Mouse (Mus musculus): ENCODE data around the gene Irx3. TPM values are rescaled to one million over a fixed set of nuclear protein-coding genes. Genes with fewer than 3 reads are reported as not detected.

The Irx3 gene
- 19.3 and 20.3 TPM in 2 replicates for polyA plus RNA-seq (2016; fragmentation: Nextera tagmentation; extraction: Ambion mirVana)

DNA sequence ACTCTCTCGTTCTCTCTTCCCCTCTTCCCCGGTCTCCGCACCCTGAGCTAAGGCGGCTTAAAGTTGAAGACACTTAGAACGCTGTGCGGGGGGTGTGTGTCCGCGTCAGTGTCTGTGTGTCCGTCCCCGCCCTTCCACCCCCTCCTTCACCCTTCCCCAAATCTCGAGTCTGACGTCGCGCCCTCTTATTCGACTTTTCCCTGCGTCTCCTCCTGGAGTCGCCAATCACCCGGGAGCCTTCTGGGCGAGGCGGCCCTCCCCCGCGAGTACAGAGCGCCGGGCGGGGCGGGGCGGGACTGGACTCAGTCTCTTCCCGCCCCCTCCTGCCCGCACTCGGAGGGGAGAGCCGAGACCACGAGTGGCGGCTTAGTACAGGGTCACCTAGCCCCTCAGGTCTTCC lies at the start of gene Irx3:
TSS of gene Irx3 (minus strand) at position 229 of the 400 bp plus-strand sequence.
- no peaks in the 10 kb centered on the region for H3K9me3 ChIP-seq
- peak within 1 kb of the TSS; percentile 94 for H3K27ac ChIP-seq (replicated peaks)
- peaks cover 7% of the 10 kb centered on the region for H3K36me3 ChIP-seq (replicated peaks)
- DNase-seq (ENCODE audit: low spot score): peak; percentile 93
- peak within 1 kb of the TSS; percentile 82 for H3K4me3 ChIP-seq
- peaks cover 99% of the 10 kb centered on the region for H3K4me1 ChIP-seq
- peaks cover 100% of the 10 kb centered on the region for H3K27me3 ChIP-seq (replicated peaks; ENCODE audit: low read depth, poor library complexity, severe bottlenecking)
- WGBS: under 1% methylated on average over 33 of the region's 33 CpGs

DNA sequence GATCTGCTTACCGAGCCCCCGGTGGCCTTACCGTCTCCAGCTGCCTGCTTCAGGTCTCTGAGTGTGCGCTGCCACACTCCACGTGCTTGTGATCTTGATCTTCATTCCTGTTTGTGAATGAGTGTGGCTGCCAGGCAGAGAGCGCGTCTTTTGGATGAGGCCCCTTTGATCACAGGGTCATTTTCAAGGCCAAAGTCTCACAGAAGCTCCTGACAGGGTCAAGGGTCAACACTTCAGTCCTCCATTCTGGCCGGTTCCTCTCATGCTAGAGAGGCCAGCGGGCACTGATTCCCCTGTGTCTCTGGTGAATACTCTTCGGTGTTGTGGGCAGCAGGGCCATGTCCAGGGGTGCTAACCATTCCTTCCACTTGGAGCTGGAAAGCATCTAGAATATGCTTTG lies 49.5 kb upstream of the Irx3 start:
- WGBS: 68% methylated on average over 10 of the region's 10 CpGs
- H3K4me3 ChIP-seq: no peak overlapping the region
- no peaks in the 10 kb centered on the region for H3K9me3 ChIP-seq
- no peak overlapping the region for H3K27ac ChIP-seq (replicated peaks)
- no peak for DNase-seq (ENCODE audit: low spot score)
- H3K27me3 ChIP-seq (replicated peaks; ENCODE audit: low read depth, poor library complexity, severe bottlenecking): peaks cover 90% of the 10 kb centered on the region
- no peaks in the 10 kb centered on the region for H3K36me3 ChIP-seq (replicated peaks)
- 0 out of 2 replicates have a peak, but pooled peaks cover 10% of the 10 kb centered on the region for H3K4me1 ChIP-seq

DNA sequence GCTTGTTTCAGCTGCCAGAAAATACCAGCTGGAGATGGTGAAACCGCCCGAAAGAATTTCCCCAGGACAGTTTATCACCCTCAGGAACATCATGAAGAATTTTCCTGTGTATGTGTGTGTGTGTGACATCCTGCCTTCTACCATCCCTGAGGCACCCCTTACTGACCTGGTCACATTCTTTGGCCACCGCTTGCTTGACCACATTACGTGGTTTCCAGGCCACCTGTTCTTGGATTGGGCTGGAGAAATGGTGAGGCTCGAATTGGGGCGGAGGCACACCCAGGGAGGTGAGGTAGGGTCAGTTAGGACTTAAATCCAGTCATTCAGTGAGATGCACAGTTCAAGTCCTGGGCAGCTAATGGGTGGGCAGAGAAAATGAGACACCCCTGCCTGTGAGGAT lies 48.1 kb upstream of the Irx3 start:
- no peak for DNase-seq (ENCODE audit: low spot score)
- Histone ChIP-seq H3K9me3 (no peaks in the 10 kb centered on the region), H3K27me3 (replicated peaks; ENCODE audit: low read depth, poor library complexity, severe bottlenecking) (peaks cover 90% of the 10 kb centered on the region), H3K27ac (replicated peaks) (no peak overlapping the region), H3K4me3 (no peak overlapping the region), H3K36me3 (replicated peaks) (no peaks in the 10 kb centered on the region), H3K4me1 (0 out of 2 replicates have a peak, but pooled peaks cover 10% of the 10 kb centered on the region)
- 85% methylated on average over 6 of the region's 6 CpGs for WGBS

DNA sequence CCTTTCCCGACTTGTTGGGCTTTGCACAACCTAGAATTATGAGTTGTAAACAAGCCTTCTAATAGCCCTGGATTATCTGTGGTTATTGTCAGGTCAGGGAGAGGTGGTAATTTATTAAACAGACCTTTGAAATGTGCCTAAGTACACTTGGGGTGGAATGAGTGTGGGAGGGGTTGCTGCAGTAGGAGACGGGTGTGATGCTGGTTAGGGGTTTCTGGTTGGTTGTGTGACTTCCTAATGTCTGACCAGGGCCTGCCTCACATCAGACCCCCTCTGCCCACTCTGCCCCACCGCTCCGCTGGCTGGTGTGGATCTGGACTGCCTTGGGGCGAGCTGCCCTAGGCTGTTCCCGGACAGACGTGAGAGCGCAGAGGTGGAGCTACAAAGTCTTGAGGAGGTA lies 47.7 kb upstream of the Irx3 start:
- H3K36me3 ChIP-seq (replicated peaks): no peaks in the 10 kb centered on the region
- 78% methylated on average over 8 of the region's 8 CpGs for WGBS
- H3K27me3 ChIP-seq (replicated peaks; ENCODE audit: low read depth, poor library complexity, severe bottlenecking): peaks cover 87% of the 10 kb centered on the region
- DNase-seq (ENCODE audit: low spot score): no peak
- H3K4me1 ChIP-seq: 0 out of 2 replicates have a peak, but pooled peaks cover 10% of the 10 kb centered on the region
- H3K27ac ChIP-seq (replicated peaks): no peak overlapping the region
- no peak overlapping the region for H3K4me3 ChIP-seq
- H3K9me3 ChIP-seq: no peaks in the 10 kb centered on the region

GRCm38 (mm10) chr8:91845641-91846040 lies 43.8 kb upstream of the Irx3 start:
- Histone ChIP-seq H3K4me1 (0 out of 2 replicates have a peak, but pooled peaks cover 6% of the 10 kb centered on the region), H3K27ac (replicated peaks) (no peak overlapping the region), H3K4me3 (no peak overlapping the region), H3K27me3 (replicated peaks; ENCODE audit: low read depth, poor library complexity, severe bottlenecking) (peaks cover 57% of the 10 kb centered on the region), H3K36me3 (replicated peaks) (no peaks in the 10 kb centered on the region), H3K9me3 (no peaks in the 10 kb centered on the region)
- DNase-seq (ENCODE audit: low spot score): no peak
- WGBS: 80% methylated on average over 3 of the region's 3 CpGs

DNA sequence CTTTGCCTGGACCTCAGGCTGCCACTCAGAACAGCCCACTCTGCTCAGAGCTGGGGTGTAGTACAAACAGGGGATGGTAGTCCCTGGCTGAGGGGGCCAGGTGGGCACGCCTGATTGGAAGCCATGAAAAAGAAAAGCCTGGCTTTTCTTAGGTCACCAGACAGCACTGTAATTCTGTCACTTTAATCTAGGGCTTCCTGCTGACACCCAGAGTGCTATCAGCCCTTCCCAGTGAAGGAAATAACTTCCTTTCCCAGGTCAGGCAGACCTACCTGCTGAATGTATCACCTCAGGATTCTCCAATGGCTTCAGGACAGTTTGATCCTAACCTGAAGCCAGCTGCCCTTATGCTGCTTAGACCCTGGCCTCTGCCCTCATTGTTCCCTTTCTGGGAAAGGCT lies 35.3 kb upstream of the Irx3 start:
- 52% methylated on average over 1 of the region's 1 CpGs for WGBS
- DNase-seq (ENCODE audit: low spot score): no peak
- Histone ChIP-seq H3K36me3 (replicated peaks) (no peaks in the 10 kb centered on the region), H3K4me3 (no peak overlapping the region), H3K9me3 (no peaks in the 10 kb centered on the region), H3K4me1 (peaks cover 9% of the 10 kb centered on the region; the same call in 1 of the 2 replicates), H3K27me3 (replicated peaks; ENCODE audit: low read depth, poor library complexity, severe bottlenecking) (peaks cover 52% of the 10 kb centered on the region), H3K27ac (replicated peaks) (no peak overlapping the region)

DNA sequence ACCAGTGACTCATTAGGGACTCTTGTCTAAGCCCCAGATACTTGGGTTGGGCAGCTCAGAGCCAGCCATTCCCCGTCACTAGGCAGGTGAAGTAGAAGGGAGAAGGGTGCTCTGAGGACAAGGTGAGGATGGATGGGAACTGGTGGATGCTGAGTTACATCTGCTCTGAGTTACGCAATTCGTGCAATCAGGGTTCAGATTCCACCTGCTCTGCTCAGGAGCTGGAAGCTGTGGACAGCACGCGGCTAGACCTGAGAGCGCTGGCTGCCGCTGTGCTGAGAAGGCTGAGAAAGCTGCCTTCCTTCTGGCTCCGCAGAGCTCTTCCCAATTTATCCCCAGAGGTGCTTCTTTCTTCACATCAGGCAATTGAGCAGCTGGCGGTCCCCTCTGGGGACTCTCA lies 34.8 kb upstream of the Irx3 start:
- Histone ChIP-seq H3K4me3 (no peak overlapping the region), H3K9me3 (no peaks in the 10 kb centered on the region), H3K27ac (replicated peaks) (no peak overlapping the region), H3K36me3 (replicated peaks) (no peaks in the 10 kb centered on the region), H3K27me3 (replicated peaks; ENCODE audit: low read depth, poor library complexity, severe bottlenecking) (peaks cover 57% of the 10 kb centered on the region), H3K4me1 (peaks cover 9% of the 10 kb centered on the region; the same call in 1 of the 2 replicates)
- WGBS: 59% methylated on average over 9 of the region's 9 CpGs
- DNase-seq (ENCODE audit: low spot score): no peak

DNA sequence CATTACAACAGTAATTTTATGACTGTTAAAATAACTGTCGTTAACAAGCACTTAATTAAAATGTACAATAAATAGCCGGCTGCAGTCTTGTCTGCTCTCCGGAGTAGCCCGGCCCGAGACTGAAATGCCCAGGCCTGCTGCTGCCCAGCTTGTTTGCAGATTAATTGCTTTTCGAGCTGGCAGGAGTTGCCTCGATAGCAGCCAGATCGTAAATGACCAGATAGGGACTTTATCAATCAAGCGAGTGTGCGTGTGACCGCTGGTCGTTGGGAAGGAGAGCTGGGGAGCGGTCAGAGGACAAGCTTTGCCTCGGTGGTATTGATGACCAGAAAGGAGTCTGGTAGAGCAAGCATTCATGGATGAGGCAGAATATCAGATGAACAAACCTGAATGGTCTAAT lies 25.8 kb upstream of the Irx3 start:
- Histone ChIP-seq H3K27me3 (replicated peaks; ENCODE audit: low read depth, poor library complexity, severe bottlenecking) (peaks cover 49% of the 10 kb centered on the region), H3K4me3 (no peak overlapping the region), H3K36me3 (replicated peaks) (no peaks in the 10 kb centered on the region), H3K27ac (replicated peaks) (no peak overlapping the region), H3K9me3 (no peaks in the 10 kb centered on the region), H3K4me1 (peaks cover 15% of the 10 kb centered on the region)
- DNase-seq (ENCODE audit: low spot score): no peak
- WGBS: 90% methylated on average over 14 of the region's 14 CpGs

DNA sequence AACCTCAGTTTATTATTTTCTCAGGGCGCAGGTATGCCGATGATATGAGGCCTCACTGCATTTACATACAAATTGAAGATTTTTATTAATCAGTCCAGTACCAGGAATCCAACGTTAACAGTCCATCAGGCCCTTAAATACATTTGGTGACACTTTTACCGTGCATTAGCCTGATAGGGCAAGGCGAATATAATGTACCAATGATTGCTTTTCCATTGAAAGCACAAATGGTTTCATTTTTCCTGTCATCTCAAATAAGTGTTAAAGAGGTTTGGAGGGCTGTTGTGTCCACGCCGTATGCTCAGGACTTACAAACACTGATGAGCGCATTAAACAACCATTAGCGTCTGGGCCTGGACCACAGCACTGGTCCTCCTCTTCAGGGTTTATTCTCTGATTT lies 25.3 kb upstream of the Irx3 start:
- H3K9me3 ChIP-seq: no peaks in the 10 kb centered on the region
- no peak overlapping the region for H3K4me3 ChIP-seq
- peaks cover 16% of the 10 kb centered on the region for H3K4me1 ChIP-seq
- peaks cover 47% of the 10 kb centered on the region for H3K27me3 ChIP-seq (replicated peaks; ENCODE audit: low read depth, poor library complexity, severe bottlenecking)
- WGBS: 78% methylated on average over 9 of the region's 9 CpGs
- H3K36me3 ChIP-seq (replicated peaks): no peaks in the 10 kb centered on the region
- no peak for DNase-seq (ENCODE audit: low spot score)
- H3K27ac ChIP-seq (replicated peaks): no peak overlapping the region

DNA sequence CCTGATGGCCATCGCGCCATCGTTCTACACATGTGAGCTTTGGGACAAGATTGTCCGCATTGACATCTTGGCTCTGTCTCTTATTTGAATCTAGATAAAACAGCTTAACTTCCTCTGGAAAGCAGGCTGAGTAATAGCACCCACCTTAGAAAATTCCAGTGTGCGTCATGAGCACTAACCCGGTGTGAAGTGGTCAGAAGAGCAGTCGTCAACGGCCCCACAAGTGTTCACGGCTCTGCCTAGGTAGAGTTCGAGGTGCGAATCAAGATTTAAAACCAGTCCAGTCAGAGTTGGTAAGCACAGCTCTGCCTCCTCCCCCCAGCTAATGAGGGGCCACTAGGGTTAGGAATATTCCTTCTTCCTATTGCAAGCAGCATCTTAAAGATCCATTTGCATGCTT lies 21.5 kb upstream of the Irx3 start:
- no peak overlapping the region for H3K27ac ChIP-seq (replicated peaks)
- no peaks in the 10 kb centered on the region for H3K9me3 ChIP-seq
- DNase-seq (ENCODE audit: low spot score): no peak
- 90% methylated on average over 11 of the region's 11 CpGs for WGBS
- H3K4me1 ChIP-seq: peaks cover 34% of the 10 kb centered on the region
- no peaks in the 10 kb centered on the region for H3K36me3 ChIP-seq (replicated peaks)
- no peak overlapping the region for H3K4me3 ChIP-seq
- H3K27me3 ChIP-seq (replicated peaks; ENCODE audit: low read depth, poor library complexity, severe bottlenecking): peaks cover 61% of the 10 kb centered on the region

DNA sequence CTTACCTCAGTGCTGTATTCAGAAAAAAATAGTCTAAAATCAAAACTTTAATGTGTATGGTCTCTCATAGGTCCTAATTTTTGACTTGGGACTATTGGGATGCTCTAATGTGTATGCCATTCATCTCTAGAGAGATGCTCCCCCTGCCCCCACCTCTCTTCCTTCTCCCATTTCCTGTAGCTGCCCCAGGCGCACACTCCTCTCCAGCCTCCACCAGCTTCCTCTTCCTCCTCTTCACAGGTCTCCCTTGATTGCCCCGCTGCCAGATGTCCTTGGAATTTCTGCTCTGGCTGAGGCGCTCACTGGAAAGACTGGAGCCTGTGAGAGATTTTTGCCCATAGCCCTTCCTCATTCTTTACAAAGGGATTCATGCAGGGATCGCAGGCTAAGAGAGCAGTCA lies 20.9 kb upstream of the Irx3 start:
- peak overlapping the region; percentile 36; the same call in 1 of the 2 replicates for H3K27ac ChIP-seq (replicated peaks)
- no peaks in the 10 kb centered on the region for H3K36me3 ChIP-seq (replicated peaks)
- WGBS: 34% methylated on average over 4 of the region's 4 CpGs
- H3K9me3 ChIP-seq: no peaks in the 10 kb centered on the region
- H3K27me3 ChIP-seq (replicated peaks; ENCODE audit: low read depth, poor library complexity, severe bottlenecking): peaks cover 66% of the 10 kb centered on the region
- DNase-seq (ENCODE audit: low spot score): peak; percentile 39
- H3K4me1 ChIP-seq: peaks cover 39% of the 10 kb centered on the region
- no peak overlapping the region for H3K4me3 ChIP-seq

- 40% methylated on average over 4 of the region's 4 CpGs for WGBS
- peaks cover 39% of the 10 kb centered on the region for H3K4me1 ChIP-seq
- H3K27me3 ChIP-seq (replicated peaks; ENCODE audit: low read depth, poor library complexity, severe bottlenecking): peaks cover 73% of the 10 kb centered on the region
- H3K9me3 ChIP-seq: no peaks in the 10 kb centered on the region
- no peak for DNase-seq (ENCODE audit: low spot score)
- no peaks in the 10 kb centered on the region for H3K36me3 ChIP-seq (replicated peaks)
- no peak overlapping the region; the same call in 1 of the 2 replicates for H3K27ac ChIP-seq (replicated peaks)
- H3K4me3 ChIP-seq: no peak overlapping the region
These were observed 20.1 kb upstream of the Irx3 start for GRCm38 (mm10) chr8:91821976-91822375.

GRCm38 (mm10) chr8:91819778-91820177 lies 17.9 kb upstream of the Irx3 start:
- H3K4me3 ChIP-seq: no peak overlapping the region
- DNase-seq (ENCODE audit: low spot score): no peak
- H3K4me1 ChIP-seq: peaks cover 43% of the 10 kb centered on the region
- no peaks in the 10 kb centered on the region for H3K9me3 ChIP-seq
- no peaks in the 10 kb centered on the region for H3K36me3 ChIP-seq (replicated peaks)
- WGBS: 71% methylated on average over 4 of the region's 4 CpGs
- H3K27ac ChIP-seq (replicated peaks): no peak overlapping the region
- H3K27me3 ChIP-seq (replicated peaks; ENCODE audit: low read depth, poor library complexity, severe bottlenecking): peaks cover 71% of the 10 kb centered on the region
